Mouse (Mus musculus) intestine, embryonic 16.5 days (tissue): ENCODE results near the gene Zfp319. TPM values are rescaled to one million over a fixed set of nuclear protein-coding genes. Genes with fewer than 3 reads are reported as not detected.

ENCODE experiments used
- ATAC-seq: fragments of 200-750 bp; cut with Nextera tagmentation; 2 replicates; pipeline ENCODE4 v1.8.0; 2017; ENCODE audit warnings: moderate TSS enrichment, moderate library complexity
- H3K27ac ChIP-seq: fragments of 300-500 bp; sonication (generic); 2 replicates; pipeline ENCODE4 v1.5.1; 2014; ENCODE audit warnings: mild to moderate bottlenecking, low read length
- H3K27me3 ChIP-seq: fragments of 300-500 bp; sonication (generic); replicated peaks from 2 replicates; pipeline ENCODE4 v1.6.1; 2014; ENCODE audit warnings: low read length, control low read depth, mixed read lengths; ENCODE audit not compliant: control insufficient read depth, insufficient read depth
- H3K36me3 ChIP-seq: fragments of 300-500 bp; sonication (generic); 2 replicates; pipeline ENCODE4 v1.6.1; 2014; ENCODE audit warnings: low read length, control low read depth; ENCODE audit not compliant: control insufficient read depth, insufficient read depth
- H3K4me1 ChIP-seq: fragments of 300-500 bp; sonication (generic); 2 replicates; pipeline ENCODE4 v1.6.1; 2014; ENCODE audit warnings: low read length, control low read depth, mixed read lengths; ENCODE audit not compliant: control insufficient read depth, insufficient read depth
- H3K4me2 ChIP-seq: fragments of 300-500 bp; sonication (generic); 2 replicates; pipeline ENCODE4 v1.6.1; 2014; ENCODE audit warnings: low read depth, low read length, control low read depth
- H3K4me3 ChIP-seq: fragments of 300-500 bp; sonication (generic); 2 replicates; pipeline ENCODE4 v1.5.1; 2014; ENCODE audit warnings: mild to moderate bottlenecking, low read length
- H3K9ac ChIP-seq: fragments of 300-500 bp; sonication (generic); 2 replicates; pipeline ENCODE4 v1.6.1; 2014; ENCODE audit warnings: low read depth, low read length
- H3K9me3 ChIP-seq: fragments of 300-500 bp; sonication (generic); 2 replicates; pipeline ENCODE4 v1.6.1; 2016; ENCODE audit warnings: low read length, control low read depth; ENCODE audit not compliant: control insufficient read depth
- WGBS: fragments of 180-500 bp; shearing (Covaris S2); extraction: QIAGEN DNeasy Blood & Tissue Kit; methylation state at CpG from one replicate; pipeline ENCODE4 v1.1.7; 2014; 5-methylcytosine and 5-hydroxymethylcytosine counted together
- polyA plus RNA-seq: library from polyadenylated mRNA; unstranded; fragments of >200 nt; fragmentation: Nextera tagmentation; extraction: Ambion mirVana; gene quantifications from 2 replicates; pipeline ENCODE4 v1.2.1, GENCODE M21; 2015

Gene Zfp319
- polyA plus RNA-seq, 1 experiment from 2014 or later: 4.5 TPM

- H3K4me1 ChIP-seq: peaks cover 5% of the 10 kb centered on the region; the same call in 1 of the 2 replicates
- ATAC-seq: no peak
- no peak overlapping the region for H3K9ac ChIP-seq
- no peaks in the 10 kb centered on the region for H3K27me3 ChIP-seq
- no peak overlapping the region for H3K27ac ChIP-seq
- H3K36me3 ChIP-seq: no peaks in the 10 kb centered on the region
- WGBS: 97% methylated on average over 1 of the region's 1 CpGs
- no peak overlapping the region for H3K4me3 ChIP-seq
- H3K4me2 ChIP-seq: no peak overlapping the region
- H3K9me3 ChIP-seq: no peaks in the 10 kb centered on the region
These were observed 16.4 kb downstream of the Zfp319 start for GRCm38 (mm10) chr8:95315350-95315749.

- H3K9me3 ChIP-seq: no peaks in the 10 kb centered on the region
- H3K4me1 ChIP-seq: no peaks in the 10 kb centered on the region
- no peak overlapping the region for H3K27ac ChIP-seq
- no peak overlapping the region for H3K4me3 ChIP-seq
- H3K27me3 ChIP-seq: no peaks in the 10 kb centered on the region
- no peak overlapping the region for H3K9ac ChIP-seq
- WGBS: 62% methylated on average over 2 of the region's 2 CpGs
- no peak for ATAC-seq
- H3K4me2 ChIP-seq: no peak overlapping the region
- no peaks in the 10 kb centered on the region for H3K36me3 ChIP-seq
These were observed 17.0 kb downstream of the Zfp319 start for GRCm38 (mm10) chr8:95314707-95315106.

- H3K27me3 ChIP-seq: no peaks in the 10 kb centered on the region
- H3K27ac ChIP-seq: no peak overlapping the region
- ATAC-seq: no peak
- no peaks in the 10 kb centered on the region for H3K36me3 ChIP-seq
- no peak overlapping the region for H3K4me3 ChIP-seq
- no peak overlapping the region for H3K9ac ChIP-seq
- 85% methylated on average over 6 of the region's 6 CpGs for WGBS
- H3K4me1 ChIP-seq: no peaks in the 10 kb centered on the region
- H3K9me3 ChIP-seq: no peaks in the 10 kb centered on the region
- H3K4me2 ChIP-seq: no peak overlapping the region
These were observed 17.9 kb downstream of the Zfp319 start for GRCm38 (mm10) chr8:95313857-95314256.

GRCm38 (mm10) chr8:95312836-95313235 lies 18.9 kb downstream of the Zfp319 start:
- H3K27me3 ChIP-seq: no peaks in the 10 kb centered on the region
- no peak overlapping the region for H3K4me3 ChIP-seq
- no peak overlapping the region for H3K27ac ChIP-seq
- H3K9ac ChIP-seq: no peak overlapping the region
- H3K36me3 ChIP-seq: no peaks in the 10 kb centered on the region
- H3K4me1 ChIP-seq: no peaks in the 10 kb centered on the region
- no peak overlapping the region for H3K4me2 ChIP-seq
- H3K9me3 ChIP-seq: no peaks in the 10 kb centered on the region
- 62% methylated on average over 18 of the region's 18 CpGs for WGBS
- no peak for ATAC-seq

GRCm38 (mm10) chr8:95310342-95310970 lies 21.3 kb downstream of the Zfp319 start, which contains the start of gene Tepp:
TSS of gene Tepp (plus strand) at chr8:95310566.
- Histone ChIP-seq H3K9me3 (no peaks in the 10 kb centered on the region), H3K9ac (no peak within 1 kb of the TSS), H3K4me1 (no peaks in the 10 kb centered on the region), H3K36me3 (no peaks in the 10 kb centered on the region), H3K4me3 (no peak within 1 kb of the TSS), H3K27me3 (no peaks in the 10 kb centered on the region), H3K27ac (no peak within 1 kb of the TSS), H3K4me2 (no peak within 1 kb of the TSS)
- ATAC-seq: no peak
- 32% methylated on average over 6 of the region's 6 CpGs for WGBS

- H3K4me1 ChIP-seq: no peaks in the 10 kb centered on the region
- H3K27ac ChIP-seq: no peak within 1 kb of the TSS
- ATAC-seq: no peak
- H3K9ac ChIP-seq: no peak within 1 kb of the TSS
- no peaks in the 10 kb centered on the region for H3K9me3 ChIP-seq
- WGBS: 52% methylated on average over 6 of the region's 6 CpGs
- H3K4me3 ChIP-seq: no peak within 1 kb of the TSS
- no peaks in the 10 kb centered on the region for H3K27me3 ChIP-seq
- H3K36me3 ChIP-seq: no peaks in the 10 kb centered on the region
- H3K4me2 ChIP-seq: no peak within 1 kb of the TSS
These were observed 25.3 kb downstream of the Zfp319 start, which contains the start of gene Cngb1 for GRCm38 (mm10) chr8:95306431-95306830. TSS of gene Cngb1 (minus strand) at chr8:95306585.

GRCm38 (mm10) chr8:95305526-95305925 lies 26.2 kb downstream of the Zfp319 start:
- Histone ChIP-seq H3K27ac (no peak overlapping the region), H3K27me3 (no peaks in the 10 kb centered on the region), H3K4me1 (no peaks in the 10 kb centered on the region), H3K9me3 (no peaks in the 10 kb centered on the region), H3K9ac (no peak overlapping the region), H3K4me2 (no peak overlapping the region), H3K4me3 (no peak overlapping the region), H3K36me3 (no peaks in the 10 kb centered on the region)
- 49% methylated on average over 4 of the region's 4 CpGs for WGBS
- no peak for ATAC-seq

- Histone ChIP-seq H3K4me3 (no peak overlapping the region), H3K4me2 (no peak overlapping the region), H3K27me3 (no peaks in the 10 kb centered on the region), H3K4me1 (no peaks in the 10 kb centered on the region), H3K9me3 (no peaks in the 10 kb centered on the region), H3K27ac (no peak overlapping the region), H3K9ac (no peak overlapping the region), H3K36me3 (no peaks in the 10 kb centered on the region)
- 19% methylated on average over 5 of the region's 5 CpGs for WGBS
- ATAC-seq: no peak
These were observed 29.3 kb downstream of the Zfp319 start for GRCm38 (mm10) chr8:95302410-95302809.

- Histone ChIP-seq H3K9ac (no peak overlapping the region), H3K4me3 (0 out of 2 replicates have a peak overlapping the region, but pooled peaks have one; percentile 3), H3K9me3 (no peaks in the 10 kb centered on the region), H3K36me3 (no peaks in the 10 kb centered on the region), H3K4me2 (no peak overlapping the region; the same call in 1 of the 2 replicates), H3K27me3 (no peaks in the 10 kb centered on the region), H3K4me1 (no peaks in the 10 kb centered on the region), H3K27ac (peak overlapping the region; percentile 46; the same call in 1 of the 2 replicates)
- ATAC-seq: peak; percentile 71; the same call in 1 of the 2 replicates
- 57% methylated on average over 7 of the region's 7 CpGs for WGBS
These were observed 37.9 kb downstream of the Zfp319 start for GRCm38 (mm10) chr8:95293891-95294290.

GRCm38 (mm10) chr8:95293172-95293571 lies 38.6 kb downstream of the Zfp319 start:
- no peaks in the 10 kb centered on the region for H3K27me3 ChIP-seq
- no peak overlapping the region for H3K9ac ChIP-seq
- no peak overlapping the region for H3K4me2 ChIP-seq
- peak overlapping the region; percentile 46; the same call in 1 of the 2 replicates for H3K27ac ChIP-seq
- H3K4me3 ChIP-seq: no peak overlapping the region
- 72% methylated on average over 11 of the region's 11 CpGs for WGBS
- H3K9me3 ChIP-seq: no peaks in the 10 kb centered on the region
- peak; percentile 31 for ATAC-seq
- no peaks in the 10 kb centered on the region for H3K36me3 ChIP-seq
- H3K4me1 ChIP-seq: no peaks in the 10 kb centered on the region
